Mouse (Mus musculus) forebrain, embryonic 16.5 days (tissue): ENCODE results near the gene Mrpl17. TPM values are rescaled to one million over a fixed set of nuclear protein-coding genes. Genes with fewer than 3 reads are reported as not detected.
"Not testable (repeated sequence)": the region's sequence is repeated elsewhere in the genome, so short reads cannot be mapped to it uniquely, and the experiment has no call there.

Experiments
- ATAC-seq: fragments of 200-750 bp; cut with Nextera tagmentation; 2 replicates; pipeline ENCODE4 v1.8.0; 2017; ENCODE audit warnings: mild to moderate bottlenecking, moderate library complexity
- H3K27ac ChIP-seq: fragments of 300-500 bp; sonication (generic); 2 replicates; pipeline ENCODE4 v1.5.1; 2014; ENCODE audit warnings: low read length, control low read depth
- H3K27me3 ChIP-seq: fragments of 300-500 bp; sonication (generic); replicated peaks from 2 replicates; pipeline ENCODE4 v1.6.1; 2014; ENCODE audit warnings: low read length; ENCODE audit not compliant: control insufficient read depth, insufficient read depth
- H3K36me3 ChIP-seq: fragments of 300-500 bp; sonication (generic); 2 replicates; pipeline ENCODE4 v1.6.1; 2014; ENCODE audit not compliant: control insufficient read depth, insufficient read depth
- H3K4me1 ChIP-seq: fragments of 300-500 bp; sonication (generic); replicated peaks from 2 replicates; pipeline ENCODE4 v1.6.1; 2014; ENCODE audit warnings: low read length; ENCODE audit not compliant: control insufficient read depth, insufficient read depth
- H3K4me2 ChIP-seq: fragments of 300-500 bp; sonication (generic); 2 replicates; pipeline ENCODE4 v1.6.1; 2014; ENCODE audit warnings: mild to moderate bottlenecking, low read length, control low read depth
- H3K4me3 ChIP-seq: fragments of 300-500 bp; sonication (generic); replicated peaks from 2 replicates; pipeline ENCODE4 v1.5.1; 2014; ENCODE audit warnings: mild to moderate bottlenecking, low read length, control low read depth
- H3K9ac ChIP-seq: fragments of 300-500 bp; sonication (generic); replicated peaks from 2 replicates; pipeline ENCODE4 v1.6.1; 2014; ENCODE audit warnings: low read depth, low read length, control low read depth
- H3K9me3 ChIP-seq: fragments of 300-500 bp; sonication (generic); 2 replicates; pipeline ENCODE4 v1.6.1; 2016; ENCODE audit warnings: low read length; ENCODE audit not compliant: control insufficient read depth
- WGBS: fragments of 180-500 bp; shearing (Covaris S2); extraction: QIAGEN DNeasy Blood & Tissue Kit; methylation state at CpG from one replicate; pipeline ENCODE4 v1.1.7; 2014; 5-methylcytosine and 5-hydroxymethylcytosine counted together
- polyA plus RNA-seq: library from polyadenylated mRNA; unstranded; fragments of >200 nt; fragmentation: Nextera tagmentation; extraction: Ambion mirVana; gene quantifications from 2 replicates; pipeline ENCODE4 v1.2.1, GENCODE M21; 2015

Gene Mrpl17
- polyA plus RNA-seq = 178 and 190 TPM in 2 replicates

DNA sequence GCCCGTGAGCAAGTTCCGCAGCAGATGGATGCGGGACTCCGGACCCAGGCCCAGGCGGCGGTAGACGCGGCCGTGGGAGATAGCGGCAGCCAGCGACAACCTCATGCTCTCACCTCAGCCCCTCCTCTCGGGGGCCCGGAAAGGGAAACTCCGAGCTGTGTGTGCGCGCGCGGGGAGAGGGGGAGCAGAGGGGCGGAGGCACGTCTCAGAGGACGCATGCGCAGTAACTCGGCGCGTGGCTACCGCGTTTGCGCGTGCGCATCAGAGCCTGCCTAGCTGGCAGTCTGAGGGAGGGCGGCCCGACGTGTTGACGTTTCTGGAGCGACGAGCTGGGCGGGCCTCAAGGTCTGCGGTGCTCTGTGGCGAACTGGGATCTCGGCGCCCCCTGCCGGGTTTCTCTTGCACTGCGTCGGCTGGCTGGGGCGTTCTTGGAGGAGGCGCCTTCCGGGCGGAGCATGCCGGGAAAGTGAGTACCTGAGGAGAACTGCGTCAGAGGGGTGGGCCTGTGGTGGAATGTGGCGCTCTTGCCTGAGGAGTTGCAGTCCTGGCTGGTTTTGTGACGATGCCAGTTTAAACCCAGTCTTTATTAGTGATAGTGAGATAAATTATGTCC lies at the start of gene Mrpl17:
Gene Mrpl17, minus strand, starts transcription at position 223 of the 613 bp plus-strand sequence.
- under 1% methylated on average over 50 of the region's 52 CpGs for WGBS
- no peaks in the 10 kb centered on the region for H3K27me3 ChIP-seq
- peak; percentile 98 for ATAC-seq
- peak within 1 kb of the TSS; percentile 74 for H3K4me3 ChIP-seq
- peak within 1 kb of the TSS; percentile 55 for H3K4me2 ChIP-seq
- peak within 1 kb of the TSS; percentile 85 for H3K9ac ChIP-seq
- H3K27ac ChIP-seq = peak within 1 kb of the TSS; percentile 87
- peaks cover 11% of the 10 kb centered on the region for H3K4me1 ChIP-seq
- peaks cover 8% of the 10 kb centered on the region; the same call in 1 of the 2 replicates for H3K36me3 ChIP-seq
- no peaks in the 10 kb centered on the region for H3K9me3 ChIP-seq

DNA sequence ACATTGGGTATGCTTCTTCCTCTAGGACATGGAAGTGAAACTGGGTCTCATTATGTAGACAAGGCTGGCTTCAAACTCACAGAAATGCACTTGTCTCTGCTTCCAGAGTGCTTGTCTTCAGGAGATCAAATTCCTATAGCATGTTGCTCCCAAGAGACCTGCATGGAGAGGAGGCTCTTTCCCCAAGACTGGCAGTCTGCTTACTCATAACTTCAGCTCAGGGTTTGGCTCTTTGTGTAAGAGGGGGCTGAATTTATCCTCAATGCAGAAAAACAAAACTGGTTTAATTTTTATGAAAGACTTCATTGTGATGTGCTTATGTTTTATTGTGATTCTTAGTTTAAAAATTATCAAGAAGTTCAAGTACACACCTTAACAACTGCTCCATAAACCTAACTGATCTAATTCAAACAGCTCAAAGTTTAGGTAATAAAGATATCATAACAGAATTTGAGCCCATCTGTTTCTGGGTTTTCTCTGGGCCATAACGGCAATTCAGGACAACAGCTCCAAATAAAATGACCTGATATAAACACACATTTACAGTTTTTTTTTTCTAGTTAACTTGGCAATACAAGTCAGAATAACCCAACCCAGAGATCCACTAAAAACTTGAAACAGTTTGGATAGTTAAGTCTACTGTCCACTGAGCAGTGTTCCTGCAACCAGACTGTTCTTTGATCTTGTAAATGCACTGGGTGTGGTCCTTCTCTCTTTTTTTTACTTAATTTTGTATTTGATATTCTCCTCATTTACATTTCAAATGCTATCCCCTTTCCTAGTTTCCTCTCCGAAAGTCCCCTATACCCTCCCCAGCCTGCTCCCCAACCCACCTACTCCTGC lies 45.0 kb upstream of the Mrpl17 start:
- H3K9ac ChIP-seq, H3K27ac ChIP-seq, H3K4me3 ChIP-seq, H3K36me3 ChIP-seq, H3K4me2 ChIP-seq, ATAC-seq, H3K27me3 ChIP-seq, H3K4me1 ChIP-seq, H3K9me3 ChIP-seq: not testable (repeated sequence)
- no CpG with 5 or more reads among the region's 2 CpGs for WGBS

DNA sequence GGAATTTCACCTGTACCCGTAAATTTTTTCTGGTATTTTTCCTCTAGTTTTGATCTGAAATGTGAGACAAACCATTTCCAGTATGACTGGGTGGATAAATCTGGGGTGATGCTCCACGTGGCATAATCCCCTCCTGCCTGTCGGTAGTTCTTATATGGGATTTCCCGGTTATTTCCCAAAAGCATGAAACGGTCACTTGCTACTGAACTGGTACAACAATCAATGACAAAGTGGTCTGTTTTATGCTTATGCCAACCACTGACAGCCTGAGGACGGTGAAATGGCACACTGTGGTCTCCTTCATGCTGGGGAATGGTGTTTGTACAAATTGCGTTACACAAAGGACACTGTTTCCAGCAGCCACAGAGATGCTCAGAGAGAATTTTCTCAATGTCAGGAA lies 13.4 kb upstream of the Mrpl17 start:
- Histone ChIP-seq H3K9me3 (no peaks in the 10 kb centered on the region), H3K27me3 (no peaks in the 10 kb centered on the region), H3K4me3 (no peak overlapping the region), H3K4me1 (no peaks in the 10 kb centered on the region), H3K27ac (no peak overlapping the region), H3K36me3 (no peaks in the 10 kb centered on the region), H3K4me2 (no peak overlapping the region), H3K9ac (no peak overlapping the region)
- ATAC-seq = no peak
- 76% methylated on average over 7 of the region's 7 CpGs for WGBS

DNA sequence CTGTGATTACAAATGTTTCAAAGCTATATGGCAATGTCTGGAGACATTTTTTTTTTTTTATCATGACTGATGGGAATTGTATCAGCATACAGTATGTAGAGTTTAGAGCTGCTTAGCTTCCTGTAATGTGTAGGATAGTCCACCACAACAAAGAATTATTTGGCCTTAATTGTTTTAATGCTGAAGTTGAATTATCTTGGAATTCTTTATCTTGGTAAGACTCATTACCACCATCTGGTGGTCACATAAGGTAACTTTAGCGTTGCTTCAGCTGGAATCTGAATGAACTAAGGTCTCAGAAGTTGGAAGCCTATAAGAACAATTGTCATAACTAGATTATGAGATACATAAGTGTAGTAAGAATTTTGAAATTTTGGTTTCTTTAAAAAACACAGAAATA lies 7.6 kb upstream of the Mrpl17 start:
- ATAC-seq = peak; percentile 28; the same call in 1 of the 2 replicates
- no peaks in the 10 kb centered on the region for H3K9me3 ChIP-seq
- 0% methylated on average over 1 of the region's 1 CpGs for WGBS
- H3K4me1 ChIP-seq = no peaks in the 10 kb centered on the region
- H3K27me3 ChIP-seq = no peaks in the 10 kb centered on the region
- no peak overlapping the region for H3K9ac ChIP-seq
- H3K27ac ChIP-seq = no peak overlapping the region
- no peaks in the 10 kb centered on the region for H3K36me3 ChIP-seq
- H3K4me2 ChIP-seq = no peak overlapping the region
- H3K4me3 ChIP-seq = no peak overlapping the region

DNA sequence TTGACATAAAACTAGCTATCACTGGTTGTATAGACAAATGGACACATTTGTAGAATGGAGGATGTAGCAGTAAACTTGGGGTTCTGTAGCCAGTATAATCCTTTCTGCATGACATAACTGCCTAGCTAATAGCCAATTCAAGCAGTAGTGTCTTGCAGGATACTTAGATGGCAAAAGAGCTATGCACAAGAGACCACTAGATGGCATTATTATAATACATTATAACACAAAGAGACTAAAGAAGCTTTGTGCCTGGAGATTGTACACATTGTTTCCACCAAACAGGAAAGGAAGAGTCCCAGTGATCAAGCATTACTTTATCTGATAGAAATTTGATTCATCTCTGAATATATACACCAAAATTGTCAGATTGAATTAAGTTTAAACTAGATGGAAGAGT lies 5.8 kb upstream of the Mrpl17 start:
- H3K9ac ChIP-seq = no peak overlapping the region
- no peaks in the 10 kb centered on the region for H3K36me3 ChIP-seq
- no peaks in the 10 kb centered on the region for H3K9me3 ChIP-seq
- peak; percentile 35; the same call in 1 of the 2 replicates for ATAC-seq
- no peak overlapping the region for H3K4me3 ChIP-seq
- H3K4me1 ChIP-seq = no peaks in the 10 kb centered on the region
- H3K27ac ChIP-seq = no peak overlapping the region
- H3K27me3 ChIP-seq = no peaks in the 10 kb centered on the region
- H3K4me2 ChIP-seq = no peak overlapping the region

DNA sequence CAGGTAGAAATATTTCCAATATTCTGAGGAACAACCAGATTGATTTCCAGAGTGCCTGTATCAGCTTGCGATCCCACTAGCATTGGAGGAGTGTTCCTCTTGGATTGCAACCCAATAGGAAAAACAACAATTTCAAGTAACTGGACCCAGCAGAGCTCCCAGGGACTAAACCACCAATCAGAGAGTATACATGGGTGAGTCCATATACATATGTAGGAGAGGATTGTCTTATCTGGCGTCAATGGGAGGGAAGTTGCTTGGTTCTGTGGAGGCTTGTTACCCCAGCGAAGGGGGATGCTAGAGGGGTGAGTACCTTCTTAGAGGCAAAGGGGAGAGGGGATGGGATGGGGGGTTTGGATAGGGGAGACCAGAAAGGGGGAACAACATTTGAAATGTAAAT lies 2.4 kb upstream of the Mrpl17 start:
- H3K9ac ChIP-seq = no peak overlapping the region
- WGBS = 84% methylated on average over 3 of the region's 3 CpGs
- peaks cover 11% of the 10 kb centered on the region for H3K4me1 ChIP-seq
- no peaks in the 10 kb centered on the region for H3K9me3 ChIP-seq
- H3K27ac ChIP-seq = no peak overlapping the region
- H3K36me3 ChIP-seq = peaks cover 8% of the 10 kb centered on the region; the same call in 1 of the 2 replicates
- H3K4me3 ChIP-seq = no peak overlapping the region
- no peak overlapping the region for H3K4me2 ChIP-seq
- no peak for ATAC-seq
- no peaks in the 10 kb centered on the region for H3K27me3 ChIP-seq

DNA sequence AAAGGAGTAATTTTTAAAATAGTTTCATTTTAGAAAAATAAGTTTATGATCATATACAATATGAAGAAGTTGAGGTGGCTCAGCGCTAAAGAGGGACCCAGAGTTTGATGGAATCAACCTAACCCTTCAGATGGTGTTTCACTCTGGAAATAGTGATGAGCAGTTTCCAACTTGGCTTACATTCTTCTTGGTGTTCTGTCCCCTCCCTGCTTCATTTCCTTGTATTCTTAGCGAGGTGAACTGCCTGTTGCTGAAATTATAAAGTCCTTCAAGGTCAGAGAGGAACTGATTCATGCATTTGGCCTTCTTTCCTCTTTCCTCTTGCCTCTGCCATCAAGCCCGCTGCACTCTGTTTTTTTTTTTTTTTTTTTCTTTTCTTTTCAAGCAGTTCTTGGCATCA lies 1.7 kb upstream of the Mrpl17 start:
- H3K4me3 ChIP-seq = no peak overlapping the region
- no peak overlapping the region for H3K9ac ChIP-seq
- no peak for ATAC-seq
- H3K27ac ChIP-seq = no peak overlapping the region
- WGBS = 85% methylated on average over 3 of the region's 3 CpGs
- H3K4me2 ChIP-seq = no peak overlapping the region
- peaks cover 8% of the 10 kb centered on the region; the same call in 1 of the 2 replicates for H3K36me3 ChIP-seq
- H3K9me3 ChIP-seq = no peaks in the 10 kb centered on the region
- no peaks in the 10 kb centered on the region for H3K27me3 ChIP-seq
- peaks cover 11% of the 10 kb centered on the region for H3K4me1 ChIP-seq

DNA sequence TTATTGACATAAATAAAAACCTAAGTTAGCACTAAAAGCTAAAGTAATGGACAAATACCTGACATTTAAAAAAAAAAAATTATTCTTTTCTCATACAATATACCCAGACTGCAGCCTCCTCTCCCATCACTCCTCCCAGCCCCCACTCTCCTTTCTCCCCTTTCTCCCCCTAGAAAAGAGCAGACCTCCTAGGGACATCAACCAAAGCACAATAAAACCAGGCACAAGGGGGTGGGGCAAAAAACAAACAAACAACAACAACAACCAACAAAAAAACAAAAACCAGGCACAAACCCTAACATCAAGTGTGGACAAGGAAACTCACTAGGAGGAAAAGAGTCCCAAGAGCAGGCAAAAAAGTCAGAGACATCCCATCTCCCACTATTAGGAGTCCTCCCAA lies 617 bp upstream of the Mrpl17 start:
- Histone ChIP-seq H3K4me1 (peaks cover 11% of the 10 kb centered on the region), H3K27ac (no peak overlapping the region), H3K36me3 (peaks cover 8% of the 10 kb centered on the region; the same call in 1 of the 2 replicates)

DNA sequence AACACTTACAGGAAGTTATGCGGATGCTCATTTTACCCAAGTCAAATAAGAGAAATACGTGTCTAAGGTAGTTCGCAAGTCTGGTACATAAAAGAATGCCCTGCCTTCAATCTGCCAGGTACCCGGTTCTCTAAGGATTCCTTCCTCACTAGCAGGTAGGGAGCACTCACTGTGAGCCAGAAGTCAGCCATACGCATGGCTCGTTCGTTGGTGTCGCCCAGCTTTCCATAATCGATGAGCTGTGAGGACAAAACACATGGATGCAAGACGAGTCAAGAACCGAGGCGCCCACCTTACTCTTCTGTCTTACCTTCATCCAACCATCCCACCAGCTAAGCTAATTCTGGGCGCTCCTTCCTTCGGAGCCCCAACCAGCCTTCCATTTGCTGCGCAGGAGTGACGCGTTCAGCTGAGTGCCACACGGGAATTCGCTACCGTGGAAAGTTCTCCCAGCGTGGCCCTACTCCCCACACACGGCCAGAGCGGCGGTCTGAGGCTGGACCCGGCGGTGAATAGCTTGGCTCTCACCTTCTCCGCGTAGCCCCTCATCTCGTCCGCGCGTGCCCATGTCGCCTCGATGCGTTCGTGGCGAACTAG lies 521 bp downstream of the Mrpl17 start:
- peaks cover 8% of the 10 kb centered on the region; the same call in 1 of the 2 replicates for H3K36me3 ChIP-seq
- no peaks in the 10 kb centered on the region for H3K9me3 ChIP-seq
- ATAC-seq = no peak
- H3K27me3 ChIP-seq = no peaks in the 10 kb centered on the region
- H3K4me2 ChIP-seq = peak overlapping the region; percentile 55
- H3K9ac ChIP-seq = peak overlapping the region; percentile 85
- peak overlapping the region; percentile 74 for H3K4me3 ChIP-seq
- peaks cover 11% of the 10 kb centered on the region for H3K4me1 ChIP-seq
- H3K27ac ChIP-seq = peak overlapping the region; percentile 87
- 3% methylated on average over 37 of the region's 37 CpGs for WGBS

More for the DNA sequence above, 617 bp upstream of the Mrpl17 start:
- Histone ChIP-seq H3K9me3 (no peaks in the 10 kb centered on the region), H3K4me2 (peak overlapping the region; percentile 29), H3K27me3 (no peaks in the 10 kb centered on the region), H3K4me3 (no peak overlapping the region), H3K9ac (no peak overlapping the region)
- peak; percentile 8; the same call in 1 of the 2 replicates for ATAC-seq
